Mouse (Mus musculus): ENCODE measurements at regions not wholly inside any gene's neighbourhood (a gene's known extent, or its start where the extent isn't known, plus 50 kb on each side); places are given as distances from the start of the nearest gene placed in this dataset.

- TF ChIP-seq CTCF (IDR thresholded peaks at IDR 0.05) (no peak), EP300 (IDR thresholded peaks at IDR 0.05) (no peak)
Observed at GRCm38 (mm10) chr11:112982165-112982801, 200.3 kb downstream of the Sox9 start.

Measured in lung, postnatal 0 days (tissue).